Mouse (Mus musculus) lung, adult 2 months (tissue): ENCODE results near the gene Tmbim6. TPM values are rescaled to one million over a fixed set of nuclear protein-coding genes. Genes with fewer than 3 reads are reported as not detected.
"Not testable (repeated sequence)": the region's sequence is repeated elsewhere in the genome, so short reads cannot be mapped to it uniquely, and the experiment has no call there.

Experiments
- DNase-seq: peaks from one replicate; pipeline ENCODE4 v3.0.0; 2022
- H3K4me1 ChIP-seq: fragments of 200-500 bp; 2 replicates; pipeline ENCODE4 v1.6.1; 2011; ENCODE audit warnings: low read length; ENCODE audit not compliant: control insufficient read depth, insufficient read depth
- H3K4me3 ChIP-seq: fragments of 200-500 bp; replicated peaks from 2 replicates; pipeline ENCODE3; 2011; ENCODE audit warnings: low read depth, mild to moderate bottlenecking, control low read depth, low read length; ENCODE audit errors: extremely low read depth
- CTCF ChIP-seq: fragments of 200-500 bp; IDR thresholded peaks from 2 replicates; pipeline ENCODE4 v1.5.1; 2011; ENCODE audit warnings: mild to moderate bottlenecking, low read length, control low read depth; ENCODE audit not compliant: insufficient read depth
- POLR2A ChIP-seq: fragments of 200-500 bp; IDR thresholded peaks from 2 replicates; pipeline ENCODE4 v1.6.1; 2011; ENCODE audit warnings: low read depth, mild to moderate bottlenecking, control low read depth, low read length, borderline replicate concordance; ENCODE audit errors: extremely low read depth
- WGBS: fragments of 180-500 bp; shearing (Covaris S2); methylation state at CpG from one replicate; pipeline ENCODE4 v1.1.7; 2018; 5-methylcytosine and 5-hydroxymethylcytosine counted together
- polyA plus RNA-seq: library from polyadenylated mRNA; depleted of rRNA; stranded (reverse); fragments of >200 nt; gene quantifications from 2 replicates; pipeline ENCODE4 v1.2.3, GENCODE M21; 2012

Tmbim6 gene
- polyA plus RNA-seq, 1 experiment = 1,026 TPM

DNA sequence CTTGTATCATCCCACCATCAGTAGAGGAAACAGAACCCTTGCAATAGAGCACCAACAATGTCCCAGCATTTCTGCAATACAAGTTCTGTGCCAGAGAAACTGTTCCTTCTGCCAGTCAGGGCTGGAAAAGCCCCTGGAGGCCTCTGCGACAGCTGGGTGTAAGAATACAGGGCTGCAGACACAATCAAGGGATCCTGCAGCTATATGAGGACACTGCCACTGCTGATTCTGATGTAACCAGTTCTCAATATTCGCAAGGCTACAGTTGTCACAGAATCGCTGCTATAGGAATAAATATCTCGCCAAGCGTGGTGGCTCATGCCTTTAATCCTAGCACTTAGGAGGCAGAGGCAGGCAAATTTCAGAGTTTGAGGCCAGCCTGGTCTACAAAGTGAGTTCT, 16.4 kb upstream of the Tmbim6 start:
- Histone ChIP-seq H3K4me1 (no peaks in the 10 kb centered on the region), H3K4me3 (no peak overlapping the region)
- no peak for DNase-seq
- WGBS = 93% methylated on average over 5 of the region's 5 CpGs
- TF ChIP-seq CTCF (no peak), POLR2A (no peak)

DNA sequence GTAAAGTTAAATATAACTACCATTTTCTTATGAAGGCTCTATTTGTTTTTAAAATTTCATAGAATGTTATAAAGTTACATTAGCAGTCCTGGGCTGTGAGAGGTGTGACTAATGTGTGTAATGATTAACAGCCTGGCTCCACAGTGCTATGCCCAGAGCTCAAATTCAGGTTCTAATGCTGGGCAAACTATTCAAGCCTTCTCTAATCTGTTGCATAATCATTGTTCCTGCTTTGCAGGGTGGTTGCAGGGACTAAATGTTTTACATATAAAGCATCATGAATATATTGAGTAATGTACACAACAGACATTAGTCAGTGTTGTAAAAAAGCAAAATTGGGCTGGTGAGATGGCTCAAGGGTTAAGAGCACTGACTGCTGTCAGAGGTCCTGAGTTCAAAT, 9.8 kb upstream of the Tmbim6 start:
- no peaks in the 10 kb centered on the region for H3K4me1 ChIP-seq
- TF ChIP-seq POLR2A = no peak
- no peak for TF ChIP-seq CTCF
- no peak for DNase-seq
- no peak overlapping the region for H3K4me3 ChIP-seq

DNA sequence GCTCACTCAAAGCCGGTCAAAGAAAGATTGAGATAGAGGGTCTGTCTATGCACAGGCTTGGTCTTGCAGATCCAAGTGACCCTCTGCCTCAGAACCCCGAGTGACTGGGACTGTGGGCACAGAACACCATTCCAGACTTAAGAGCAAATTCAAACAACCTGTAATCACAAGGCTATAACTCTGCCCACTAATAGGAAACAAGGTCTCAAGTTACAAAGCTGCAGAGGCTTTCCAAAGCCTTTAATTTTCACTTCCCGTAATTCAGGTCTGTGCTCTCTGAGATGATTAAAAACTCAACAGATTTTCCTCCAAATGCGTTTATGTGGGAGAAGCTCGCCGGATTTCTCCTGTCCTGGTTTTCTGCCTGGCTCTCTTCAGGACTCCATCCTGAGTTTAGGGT, 8.6 kb upstream of the Tmbim6 start:
- H3K4me3 ChIP-seq = no peak overlapping the region
- no peak for DNase-seq
- no peak for TF ChIP-seq CTCF
- TF ChIP-seq POLR2A = no peak
- H3K4me1 ChIP-seq = no peaks in the 10 kb centered on the region
- WGBS = 57% methylated on average over 6 of the region's 6 CpGs

DNA sequence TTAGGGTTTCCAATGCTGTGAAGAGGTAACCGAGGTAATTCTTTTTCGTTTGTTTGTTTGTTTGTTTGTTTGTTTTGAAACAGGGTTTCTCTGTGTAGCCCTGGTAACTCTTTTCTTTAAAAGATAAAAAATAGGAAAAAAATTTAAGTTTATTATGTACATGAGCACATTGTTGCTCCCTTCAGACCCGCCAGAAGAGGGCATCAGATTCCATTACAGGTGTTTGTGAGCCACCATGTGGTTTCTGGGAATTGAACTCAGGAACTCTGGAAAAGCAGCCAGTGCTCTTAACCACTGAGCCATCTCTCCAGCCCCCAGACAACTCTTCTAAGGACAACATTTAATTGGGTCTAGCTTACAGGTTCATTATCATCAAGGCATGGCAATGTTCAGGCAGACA, 6.6 kb upstream of the Tmbim6 start:
- DNase-seq, H3K4me3 ChIP-seq, H3K4me1 ChIP-seq: not testable (repeated sequence)
- WGBS = 68% methylated on average over 3 of the region's 3 CpGs

DNA sequence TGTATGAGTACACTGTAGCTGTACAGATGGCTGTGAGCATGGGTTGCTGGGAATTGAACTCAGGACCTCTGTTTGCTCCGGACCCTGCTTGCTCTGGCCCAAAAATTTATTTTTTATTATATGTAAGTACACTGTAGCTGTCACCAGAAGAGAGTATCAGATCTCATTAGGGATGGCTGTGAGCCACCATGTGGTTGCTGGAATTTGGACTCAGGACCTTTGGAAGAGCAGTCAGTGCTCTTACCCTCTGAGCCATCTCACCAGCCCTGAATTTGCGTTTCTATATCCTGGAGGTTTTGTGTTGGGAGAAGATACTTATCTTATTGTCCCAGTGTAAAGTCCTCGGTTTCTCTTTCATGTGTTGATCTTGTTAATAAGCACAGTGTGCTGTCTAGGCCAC, 5.9 kb upstream of the Tmbim6 start:
- Histone ChIP-seq H3K4me3 (no peak overlapping the region), H3K4me1 (no peaks in the 10 kb centered on the region)
- DNase-seq = no peak
- TF ChIP-seq CTCF (no peak), POLR2A (no peak)
- WGBS = 66% methylated on average over 3 of the region's 3 CpGs

DNA sequence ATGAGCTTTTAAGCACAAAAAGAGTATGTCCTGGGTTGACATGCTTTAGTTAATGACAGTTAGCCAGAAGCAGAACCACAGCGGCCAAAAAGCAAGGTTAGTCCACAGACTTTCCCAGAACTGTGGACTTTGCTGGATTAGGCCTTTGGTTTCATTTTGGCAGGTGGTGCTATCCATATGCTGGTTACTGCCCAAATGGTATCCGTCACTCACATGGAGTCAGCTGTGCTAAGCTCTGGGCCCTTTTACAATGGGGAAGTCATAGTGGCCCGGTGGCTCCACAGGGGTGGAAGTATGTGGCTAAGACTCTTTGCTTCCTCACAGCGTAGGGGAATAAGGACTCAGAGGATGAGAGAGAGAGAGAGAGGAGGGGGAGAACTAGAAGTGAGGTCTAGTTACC, 4.7 kb upstream of the Tmbim6 start:
- TF ChIP-seq POLR2A = no peak
- TF ChIP-seq CTCF = no peak
- WGBS = 71% methylated on average over 4 of the region's 4 CpGs
- Histone ChIP-seq H3K4me1 (0 out of 2 replicates have a peak, but pooled peaks cover 2% of the 10 kb centered on the region), H3K4me3 (no peak overlapping the region)
- no peak for DNase-seq

DNA sequence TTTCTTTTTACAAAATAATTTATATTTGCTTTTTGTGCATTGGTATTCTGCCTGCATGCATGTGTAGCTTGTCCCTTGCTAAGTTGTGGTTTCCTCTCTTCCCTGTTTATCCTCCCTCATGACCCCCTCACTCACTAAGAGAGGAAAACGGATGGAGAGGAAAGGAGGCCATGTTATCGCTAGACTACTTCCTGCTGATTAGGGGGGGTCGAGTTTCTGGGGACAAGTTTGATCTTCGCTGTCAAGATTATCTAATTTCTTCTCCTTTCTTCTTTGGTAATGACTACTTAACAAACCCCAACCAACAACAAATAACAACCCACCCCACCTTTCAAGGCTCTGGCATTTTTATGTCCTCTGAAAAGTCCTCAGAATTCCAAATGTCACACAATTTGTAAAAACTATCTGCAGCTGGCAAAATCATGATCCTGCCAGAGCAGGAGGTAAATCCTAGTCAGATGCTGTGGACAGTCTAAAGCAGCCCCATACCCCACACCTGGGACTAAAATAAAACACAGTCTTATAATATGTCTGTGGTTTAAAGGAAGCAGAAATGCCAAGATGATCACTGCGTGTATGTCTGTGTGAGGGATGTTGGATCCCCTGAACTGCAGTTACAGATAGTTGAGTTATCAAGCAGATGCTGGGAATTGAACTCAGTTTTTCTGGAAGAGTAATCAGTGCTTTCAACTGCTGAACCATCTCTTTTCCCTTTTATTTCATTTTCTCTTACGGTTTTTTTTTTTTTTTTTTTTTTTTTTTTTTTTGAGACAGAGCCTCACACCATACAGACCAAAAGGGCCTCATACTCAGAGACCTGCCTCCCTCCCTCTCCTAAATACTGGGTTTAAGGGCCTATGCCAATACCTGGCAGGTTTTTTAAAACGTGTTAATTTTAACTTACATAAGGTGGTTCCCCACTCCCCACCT, 1.9 kb upstream of the Tmbim6 start:
- no peak for DNase-seq
- no peak for TF ChIP-seq CTCF
- no peak for TF ChIP-seq POLR2A
- H3K4me3 ChIP-seq = no peak overlapping the region
- 43% methylated on average over 7 of the region's 7 CpGs for WGBS
- H3K4me1 ChIP-seq = peaks cover 9% of the 10 kb centered on the region; the same call in 1 of the 2 replicates

DNA sequence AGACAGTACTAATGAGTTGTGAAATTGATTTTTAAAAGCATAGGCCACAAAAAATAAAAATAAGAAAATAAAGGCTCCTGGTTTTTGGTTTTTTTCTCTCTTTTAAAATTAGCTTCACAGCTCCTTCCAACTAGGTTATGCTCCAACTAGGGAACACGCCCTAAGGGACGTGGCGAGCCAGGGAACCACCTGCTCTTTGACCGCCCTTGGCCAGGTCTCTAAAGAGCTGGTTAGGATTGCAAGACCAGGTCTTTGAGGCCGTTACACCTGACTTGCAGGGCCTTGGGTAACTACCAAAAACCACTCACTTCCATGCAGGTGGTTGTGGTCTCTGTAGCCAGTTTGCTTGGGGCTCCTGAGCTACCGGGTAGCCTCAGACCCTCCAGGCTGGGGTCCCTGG, 707 bp upstream of the Tmbim6 start:
- H3K4me3 ChIP-seq = no peak overlapping the region

DNA sequence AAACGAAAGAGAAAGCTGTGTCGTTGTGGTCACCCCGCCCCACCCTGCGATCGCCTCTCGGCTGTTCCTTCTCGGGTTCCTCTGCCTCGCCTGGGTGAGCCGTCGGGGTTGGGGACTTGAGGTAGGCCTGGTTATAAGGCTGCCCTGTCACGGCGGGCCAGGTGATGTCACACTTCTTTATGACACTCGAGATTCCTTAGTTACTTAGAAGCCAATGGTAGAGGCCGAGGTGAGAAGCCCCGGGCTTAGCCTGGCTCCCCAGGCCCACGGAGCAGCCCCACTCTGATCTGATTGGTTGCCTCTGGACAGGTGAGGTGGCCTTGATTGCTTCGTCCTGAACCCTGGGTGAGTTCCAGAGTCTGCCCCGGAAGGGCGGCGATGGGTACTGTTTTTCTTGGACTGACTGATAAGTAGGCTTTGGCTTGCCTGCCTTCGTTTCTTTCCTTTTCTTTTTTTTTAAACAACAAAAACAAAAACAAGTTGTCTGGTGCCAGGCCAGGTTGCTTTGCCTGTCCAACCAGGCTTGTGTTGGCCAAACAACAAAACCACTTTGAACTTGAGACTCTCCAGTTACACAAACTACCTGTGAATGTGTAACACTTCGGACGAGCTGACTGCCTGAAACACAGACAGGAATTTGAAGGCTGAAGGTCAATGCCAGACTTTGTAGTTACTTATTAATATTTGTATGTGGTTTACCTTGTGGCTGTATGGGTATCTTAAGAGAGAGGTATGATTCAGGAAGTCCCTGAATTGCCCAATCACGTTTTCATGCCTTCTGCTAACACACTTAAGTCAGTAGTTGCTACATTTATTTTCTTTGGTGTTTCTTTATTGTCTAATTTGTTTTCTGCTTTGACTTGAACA, 937 bp downstream of the Tmbim6 start:
- under 1% methylated on average over 24 of the region's 24 CpGs for WGBS
- Histone ChIP-seq H3K4me1 (peaks cover 23% of the 10 kb centered on the region), H3K4me3 (peak overlapping the region; percentile 97)
- no peak for TF ChIP-seq CTCF
- TF ChIP-seq POLR2A = 0 out of 2 replicates have a peak, but pooled peaks have one; percentile 10
- peak; percentile 80 for DNase-seq

More for the DNA sequence above, 707 bp upstream of the Tmbim6 start:
- no peak for DNase-seq
- TF ChIP-seq POLR2A (no peak), CTCF (no peak)
- peaks cover 19% of the 10 kb centered on the region for H3K4me1 ChIP-seq
- 62% methylated on average over 6 of the region's 6 CpGs for WGBS
